Mouse (Mus musculus): ENCODE results near the gene Wdr59. TPM values are rescaled to one million over a fixed set of nuclear protein-coding genes. Genes with fewer than 3 reads are reported as not detected.

The Wdr59 gene
- polyA plus RNA-seq, 1 experiment from 2014 or later: 2.9 TPM

DNA sequence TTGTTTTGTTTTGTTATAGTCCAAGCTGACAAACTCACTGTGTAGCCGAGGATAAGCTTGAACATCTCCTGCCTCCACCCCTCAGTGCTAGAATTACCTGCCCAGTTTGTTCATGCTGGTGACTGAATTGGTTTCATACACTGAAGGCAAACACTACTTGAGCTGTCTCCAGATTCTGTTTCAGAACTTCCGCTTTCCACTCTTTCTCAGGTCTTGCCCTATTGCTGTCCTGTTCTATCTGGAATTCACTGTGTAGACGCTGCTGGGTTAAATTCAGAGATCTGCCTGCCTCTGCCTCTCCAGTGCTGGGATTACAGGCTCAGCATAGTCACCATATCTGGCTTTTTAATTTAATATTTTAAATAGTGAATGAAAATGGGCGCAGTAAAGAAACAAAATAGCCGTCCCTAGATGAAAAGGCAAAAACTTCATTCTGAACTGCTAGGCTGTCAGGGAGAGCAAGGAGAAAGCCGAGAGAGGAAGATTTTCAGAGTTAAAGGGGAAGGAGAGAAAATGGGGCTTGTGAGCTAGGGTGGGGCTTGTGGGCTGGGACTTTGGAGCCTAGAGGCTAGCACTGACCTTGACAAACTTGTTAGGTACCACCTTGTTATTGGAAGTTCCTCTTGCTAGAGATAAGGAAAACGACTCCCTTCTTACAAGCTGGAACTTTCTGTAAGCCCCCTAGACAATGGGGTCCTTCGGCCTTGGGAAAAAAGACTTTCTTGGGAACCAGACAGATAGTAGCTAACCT lies 23.7 kb upstream of the Wdr59 start:
- no peak overlapping the region for H3K4me2 ChIP-seq
- H3K9ac ChIP-seq (ENCODE audit: low read length): no peak overlapping the region
- DNase-seq (ENCODE audit: low spot score, missing footprints): peak; percentile 39
- peaks cover 8% of the 10 kb centered on the region; the same call in 1 of the 2 replicates for H3K4me1 ChIP-seq (ENCODE audit: control insufficient read depth, insufficient read depth, low read length)
- H3K9me3 ChIP-seq (ENCODE audit: control insufficient read depth, low read length): no peaks in the 10 kb centered on the region
- H3K27me3 ChIP-seq (ENCODE audit: control insufficient read depth, insufficient read depth, low read length): no peaks in the 10 kb centered on the region
- no peak overlapping the region for H3K4me3 ChIP-seq (ENCODE audit: low read depth, low read length)
- H3K36me3 ChIP-seq (ENCODE audit: control insufficient read depth, insufficient read depth, low read length): no peaks in the 10 kb centered on the region
- no peak for ATAC-seq (ENCODE audit: low FRiP score)
- 89% methylated on average over 8 of the region's 8 CpGs for WGBS
- H3K27ac ChIP-seq (ENCODE audit: low read depth, low read length): no peak overlapping the region

DNA sequence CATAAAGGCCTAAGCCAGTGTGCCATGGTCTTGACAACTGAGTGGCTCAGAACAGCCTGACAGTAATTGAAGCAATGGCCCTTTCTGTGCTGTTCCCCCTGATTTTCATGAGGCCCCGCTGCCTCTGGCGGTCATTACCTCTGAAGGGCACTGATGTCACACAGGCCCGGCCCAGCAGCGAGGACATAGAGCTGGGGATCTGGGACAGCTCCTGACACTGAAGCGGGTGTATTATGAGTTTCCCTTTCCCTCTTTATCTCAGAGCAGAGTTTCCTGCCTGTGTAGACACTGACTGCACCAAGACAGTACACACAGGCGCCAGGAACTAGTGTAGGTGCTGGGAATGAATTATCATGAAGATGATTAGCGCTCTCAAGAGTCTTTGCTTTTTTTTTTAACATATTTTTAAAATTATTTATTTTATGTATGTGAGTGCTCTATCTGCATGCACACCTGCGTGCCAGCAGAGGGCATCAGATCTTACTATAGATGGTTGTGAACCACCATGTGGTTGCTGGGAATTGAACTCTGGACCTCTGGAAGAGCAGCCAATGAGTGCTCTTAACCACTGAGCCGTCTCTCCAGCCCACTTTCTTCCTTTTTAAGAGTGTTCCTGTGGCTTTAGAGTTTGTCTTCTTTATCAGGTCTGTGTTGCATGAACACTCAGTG lies 22.0 kb upstream of the Wdr59 start:
- no peak overlapping the region for H3K4me2 ChIP-seq
- H3K4me3 ChIP-seq (ENCODE audit: low read depth, low read length): no peak overlapping the region
- H3K9ac ChIP-seq (ENCODE audit: low read length): no peak overlapping the region
- WGBS: 92% methylated on average over 9 of the region's 9 CpGs
- H3K36me3 ChIP-seq (ENCODE audit: control insufficient read depth, insufficient read depth, low read length): no peaks in the 10 kb centered on the region
- no peak for ATAC-seq (ENCODE audit: low FRiP score)
- peak; percentile 71 for DNase-seq (ENCODE audit: low spot score, missing footprints)
- H3K4me1 ChIP-seq (ENCODE audit: control insufficient read depth, insufficient read depth, low read length): peaks cover 21% of the 10 kb centered on the region
- H3K27me3 ChIP-seq (ENCODE audit: control insufficient read depth, insufficient read depth, low read length): no peaks in the 10 kb centered on the region
- no peaks in the 10 kb centered on the region for H3K9me3 ChIP-seq (ENCODE audit: control insufficient read depth, low read length)
- no peak overlapping the region for H3K27ac ChIP-seq (ENCODE audit: low read depth, low read length)

GRCm38 (mm10) chr8:111539422-111540076 lies 17.7 kb upstream of the Wdr59 start:
- Histone ChIP-seq H3K4me1 (ENCODE audit: control insufficient read depth, insufficient read depth, low read length) (peaks cover 33% of the 10 kb centered on the region), H3K9ac (ENCODE audit: low read length) (peak overlapping the region; percentile 33; the same call in 1 of the 2 replicates), H3K9me3 (ENCODE audit: control insufficient read depth, low read length) (no peaks in the 10 kb centered on the region), H3K27me3 (ENCODE audit: control insufficient read depth, insufficient read depth, low read length) (no peaks in the 10 kb centered on the region), H3K27ac (ENCODE audit: low read depth, low read length) (no peak overlapping the region), H3K36me3 (ENCODE audit: control insufficient read depth, insufficient read depth, low read length) (no peaks in the 10 kb centered on the region), H3K4me3 (ENCODE audit: low read depth, low read length) (peak overlapping the region; percentile 9; the same call in 1 of the 2 replicates), H3K4me2 (peak overlapping the region; percentile 72)
- 70% methylated on average over 10 of the region's 10 CpGs for WGBS
- peak; percentile 80 for DNase-seq (ENCODE audit: low spot score, missing footprints)
- ATAC-seq (ENCODE audit: low FRiP score): no peak

DNA sequence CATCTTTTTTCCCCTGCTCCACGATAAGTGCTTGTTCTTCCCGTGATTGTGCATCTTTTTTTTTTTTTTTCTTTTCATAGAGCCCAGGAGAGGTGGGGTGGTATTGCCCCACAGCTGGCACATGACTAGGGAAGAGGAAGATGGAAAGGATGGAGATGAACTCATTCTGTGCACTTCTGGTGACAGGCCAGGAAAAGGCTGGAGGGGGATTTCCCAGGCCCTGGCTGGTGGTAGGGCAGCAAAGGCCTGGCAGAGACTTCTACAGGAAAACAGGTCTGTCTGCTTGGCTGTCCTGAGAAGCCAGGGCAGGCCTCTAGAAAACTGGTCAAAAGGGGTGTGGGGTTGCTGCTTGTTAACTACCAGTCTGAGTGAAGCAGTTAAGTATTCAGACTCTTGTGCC lies 16.3 kb upstream of the Wdr59 start:
- peak; percentile 77 for DNase-seq (ENCODE audit: low spot score, missing footprints)
- H3K36me3 ChIP-seq (ENCODE audit: control insufficient read depth, insufficient read depth, low read length): no peaks in the 10 kb centered on the region
- ATAC-seq (ENCODE audit: low FRiP score): no peak
- H3K9ac ChIP-seq (ENCODE audit: low read length): peak overlapping the region; percentile 96
- H3K9me3 ChIP-seq (ENCODE audit: control insufficient read depth, low read length): no peaks in the 10 kb centered on the region
- H3K27me3 ChIP-seq (ENCODE audit: control insufficient read depth, insufficient read depth, low read length): no peaks in the 10 kb centered on the region
- H3K4me3 ChIP-seq (ENCODE audit: low read depth, low read length): peak overlapping the region; percentile 96
- no peak overlapping the region for H3K27ac ChIP-seq (ENCODE audit: low read depth, low read length)
- H3K4me2 ChIP-seq: peak overlapping the region; percentile 72
- H3K4me1 ChIP-seq (ENCODE audit: control insufficient read depth, insufficient read depth, low read length): peaks cover 33% of the 10 kb centered on the region
- WGBS: 14% methylated on average over 2 of the region's 2 CpGs

GRCm38 (mm10) chr8:111537765-111538158 lies 15.9 kb upstream of the Wdr59 start:
- Histone ChIP-seq H3K9me3 (ENCODE audit: control insufficient read depth, low read length) (no peaks in the 10 kb centered on the region), H3K4me1 (ENCODE audit: control insufficient read depth, insufficient read depth, low read length) (peaks cover 33% of the 10 kb centered on the region), H3K27me3 (ENCODE audit: control insufficient read depth, insufficient read depth, low read length) (no peaks in the 10 kb centered on the region), H3K4me2 (peak overlapping the region; percentile 72), H3K4me3 (ENCODE audit: low read depth, low read length) (peak overlapping the region; percentile 96), H3K9ac (ENCODE audit: low read length) (peak overlapping the region; percentile 96), H3K36me3 (ENCODE audit: control insufficient read depth, insufficient read depth, low read length) (no peaks in the 10 kb centered on the region), H3K27ac (ENCODE audit: low read depth, low read length) (no peak overlapping the region)
- 4% methylated on average over 8 of the region's 8 CpGs for WGBS
- no peak for ATAC-seq (ENCODE audit: low FRiP score)
- peak; percentile 86 for DNase-seq (ENCODE audit: low spot score, missing footprints)

DNA sequence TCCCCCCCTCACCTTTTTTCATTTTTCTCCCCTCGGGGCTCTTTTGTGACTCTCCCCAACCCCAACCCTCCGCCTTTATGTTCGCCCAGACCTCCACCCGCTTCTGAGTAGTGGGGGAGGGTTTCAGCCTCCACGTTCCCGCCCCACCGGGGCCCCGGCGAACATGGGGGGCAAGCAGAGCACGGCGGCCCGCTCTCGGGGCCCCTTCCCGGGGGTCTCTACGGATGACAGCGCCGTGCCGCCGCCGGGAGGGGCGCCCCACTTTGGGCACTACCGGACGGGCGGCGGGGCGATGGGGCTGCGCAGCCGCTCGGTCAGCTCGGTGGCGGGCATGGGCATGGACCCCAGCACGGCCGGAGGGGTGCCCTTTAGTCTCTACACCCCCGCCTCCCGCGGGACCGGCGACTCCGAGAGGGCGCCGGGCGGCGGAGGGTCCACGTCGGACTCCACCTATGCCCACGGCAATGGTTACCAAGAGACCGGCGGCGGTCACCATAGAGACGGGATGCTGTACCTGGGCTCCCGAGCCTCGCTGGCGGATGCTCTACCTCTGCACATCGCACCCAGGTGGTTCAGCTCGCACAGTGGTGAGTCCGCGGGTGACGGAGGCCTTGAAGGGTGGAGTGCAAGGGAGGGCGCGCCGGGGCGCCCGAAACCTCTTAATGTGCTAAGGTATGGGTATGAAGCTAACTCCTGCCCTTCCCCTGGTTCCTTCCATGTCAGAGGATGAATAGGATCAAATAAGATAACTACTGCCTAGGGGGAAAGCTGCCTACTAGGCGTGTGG lies 15.3 kb upstream of the Wdr59 start:
- peak overlapping the region; percentile 96 for H3K4me3 ChIP-seq (ENCODE audit: low read depth, low read length)
- no peaks in the 10 kb centered on the region for H3K27me3 ChIP-seq (ENCODE audit: control insufficient read depth, insufficient read depth, low read length)
- under 1% methylated on average over 56 of the region's 64 CpGs for WGBS
- no peaks in the 10 kb centered on the region for H3K36me3 ChIP-seq (ENCODE audit: control insufficient read depth, insufficient read depth, low read length)
- DNase-seq (ENCODE audit: low spot score, missing footprints) (peak; percentile 93), ATAC-seq (ENCODE audit: low FRiP score) (peak; percentile 60)
- H3K9me3 ChIP-seq (ENCODE audit: control insufficient read depth, low read length): no peaks in the 10 kb centered on the region
- peaks cover 33% of the 10 kb centered on the region for H3K4me1 ChIP-seq (ENCODE audit: control insufficient read depth, insufficient read depth, low read length)
- peak overlapping the region; percentile 96 for H3K9ac ChIP-seq (ENCODE audit: low read length)
- peak overlapping the region; percentile 92 for H3K27ac ChIP-seq (ENCODE audit: low read depth, low read length)
- H3K4me2 ChIP-seq: peak overlapping the region; percentile 72

GRCm38 (mm10) chr8:111536031-111536977 lies 14.4 kb upstream of the Wdr59 start, which contains the start of gene Znrf1:
Znrf1 (plus strand) TSS chr8:111536097.
- DNase-seq (ENCODE audit: low spot score, missing footprints) (peak; percentile 98), ATAC-seq (ENCODE audit: low FRiP score) (peak; percentile 94)
- no peaks in the 10 kb centered on the region for H3K36me3 ChIP-seq (ENCODE audit: control insufficient read depth, insufficient read depth, low read length)
- H3K9ac ChIP-seq (ENCODE audit: low read length): peak within 1 kb of the TSS; percentile 96
- peak within 1 kb of the TSS; percentile 96 for H3K4me3 ChIP-seq (ENCODE audit: low read depth, low read length)
- H3K27me3 ChIP-seq (ENCODE audit: control insufficient read depth, insufficient read depth, low read length): no peaks in the 10 kb centered on the region
- H3K4me1 ChIP-seq (ENCODE audit: control insufficient read depth, insufficient read depth, low read length): peaks cover 33% of the 10 kb centered on the region
- under 1% methylated on average over 65 of the region's 100 CpGs for WGBS
- H3K27ac ChIP-seq (ENCODE audit: low read depth, low read length): peak within 1 kb of the TSS; percentile 92
- H3K9me3 ChIP-seq (ENCODE audit: control insufficient read depth, low read length): no peaks in the 10 kb centered on the region
- peak within 1 kb of the TSS; percentile 72 for H3K4me2 ChIP-seq

- Histone ChIP-seq H3K27me3 (ENCODE audit: control insufficient read depth, insufficient read depth, low read length) (no peaks in the 10 kb centered on the region), H3K36me3 (ENCODE audit: control insufficient read depth, insufficient read depth, low read length) (no peaks in the 10 kb centered on the region), H3K4me1 (ENCODE audit: control insufficient read depth, insufficient read depth, low read length) (peaks cover 28% of the 10 kb centered on the region), H3K27ac (ENCODE audit: low read depth, low read length) (no peak overlapping the region), H3K9ac (ENCODE audit: low read length) (no peak overlapping the region), H3K4me2 (peak overlapping the region; percentile 72; the same call in 1 of the 2 replicates), H3K4me3 (ENCODE audit: low read depth, low read length) (no peak overlapping the region; the same call in 1 of the 2 replicates), H3K9me3 (ENCODE audit: control insufficient read depth, low read length) (no peaks in the 10 kb centered on the region)
- 41% methylated on average over 5 of the region's 5 CpGs for WGBS
- peak; percentile 81 for DNase-seq (ENCODE audit: low spot score, missing footprints)
- no peak for ATAC-seq (ENCODE audit: low FRiP score)
These were observed 13.6 kb upstream of the Wdr59 start for GRCm38 (mm10) chr8:111535491-111535890.
